Mouse (Mus musculus) lung, embryonic 16.5 days (tissue): ENCODE results near the gene Kif1a. TPM values are rescaled to one million over a fixed set of nuclear protein-coding genes. Genes with fewer than 3 reads are reported as not detected.

ENCODE experiments used
- ATAC-seq: fragments of 200-750 bp; cut with Nextera tagmentation; 2 replicates; pipeline ENCODE4 v1.8.0; 2017; ENCODE audit warnings: low read depth, mild to moderate bottlenecking, moderate library complexity
- H3K27ac ChIP-seq: fragments of 300-500 bp; sonication (generic); 2 replicates; pipeline ENCODE4 v1.5.1; 2014; ENCODE audit warnings: mild to moderate bottlenecking, control low read depth, low read length
- H3K27me3 ChIP-seq: fragments of 300-500 bp; sonication (generic); 2 replicates; pipeline ENCODE4 v1.6.1; 2014; ENCODE audit warnings: low read depth, low read length, mixed read lengths; ENCODE audit not compliant: control insufficient read depth, insufficient read depth
- H3K36me3 ChIP-seq: fragments of 300-500 bp; sonication (generic); 2 replicates; pipeline ENCODE4 v1.6.1; 2014; ENCODE audit warnings: low read length; ENCODE audit not compliant: control insufficient read depth, insufficient read depth
- H3K4me1 ChIP-seq: fragments of 300-500 bp; sonication (generic); replicated peaks from 2 replicates; pipeline ENCODE4 v1.6.1; 2014; ENCODE audit warnings: low read length, mixed read lengths; ENCODE audit not compliant: control insufficient read depth, insufficient read depth
- H3K4me2 ChIP-seq: fragments of 300-500 bp; sonication (generic); 2 replicates; pipeline ENCODE4 v1.6.1; 2014; ENCODE audit warnings: low read depth, low read length, control low read depth
- H3K4me3 ChIP-seq: fragments of 300-500 bp; sonication (generic); 2 replicates; pipeline ENCODE4 v1.5.1; 2014; ENCODE audit warnings: mild to moderate bottlenecking, low read length, control low read depth
- H3K9ac ChIP-seq: fragments of 300-500 bp; sonication (generic); 2 replicates; pipeline ENCODE4 v1.6.1; 2014; ENCODE audit warnings: low read length, control low read depth
- H3K9me3 ChIP-seq: fragments of 300-500 bp; sonication (generic); 2 replicates; pipeline ENCODE4 v1.6.1; 2016; ENCODE audit warnings: low read length; ENCODE audit not compliant: control insufficient read depth
- WGBS: fragments of 180-500 bp; shearing (Covaris S2); extraction: QIAGEN DNeasy Blood & Tissue Kit; methylation state at CpG from one replicate; pipeline ENCODE4 v1.1.7; 2014; 5-methylcytosine and 5-hydroxymethylcytosine counted together
- polyA plus RNA-seq: library from polyadenylated mRNA; unstranded; fragments of >200 nt; fragmentation: Nextera tagmentation; extraction: Ambion mirVana; gene quantifications from 2 replicates; pipeline ENCODE4 v1.2.1, GENCODE M21; 2015

The Kif1a gene
- polyA plus RNA-seq, 1 experiment from 2014 or later: 7.9 TPM

GRCm38 (mm10) chr1:93072279-93072865 lies 29.4 kb downstream of the Kif1a start:
- 78% methylated on average over 2 of the region's 2 CpGs for whole genome bisulfite sequencing
- Histone ChIP-seq H3K36me3 (no peaks in the 10 kb centered on the region), H3K9ac (no peak overlapping the region), H3K27me3 (no peaks in the 10 kb centered on the region), H3K4me2 (no peak overlapping the region), H3K9me3 (no peaks in the 10 kb centered on the region), H3K4me1 (0 out of 2 replicates have a peak, but pooled peaks cover 2% of the 10 kb centered on the region), H3K27ac (no peak overlapping the region), H3K4me3 (no peak overlapping the region)
- no peak for ATAC-seq

DNA sequence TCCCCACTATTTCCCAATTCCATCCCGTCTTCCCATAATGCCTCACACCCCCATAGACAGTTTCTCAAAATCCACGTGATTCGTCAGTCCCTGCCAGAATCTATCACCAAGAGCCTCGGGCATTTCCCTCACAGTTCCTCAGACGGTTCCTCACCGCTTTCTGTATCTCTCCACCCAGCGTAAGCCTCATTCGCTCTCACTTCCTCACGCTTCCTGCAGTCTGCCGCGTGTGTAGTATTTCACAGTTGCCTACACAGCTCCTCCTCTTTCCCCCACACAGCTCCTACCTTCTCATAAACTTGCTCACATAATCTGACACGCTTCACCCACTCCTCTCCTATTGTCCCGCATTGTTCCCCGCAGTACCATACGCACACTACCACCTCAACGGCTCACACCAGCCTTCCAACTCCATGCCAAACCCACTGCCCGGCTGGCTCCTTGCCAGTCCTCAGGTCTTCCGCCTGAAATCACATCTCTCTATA lies 30.2 kb downstream of the Kif1a start:
- WGBS: 62% methylated on average over 18 of the region's 18 CpGs
- no peaks in the 10 kb centered on the region for H3K9me3 ChIP-seq
- H3K27me3 ChIP-seq: no peaks in the 10 kb centered on the region
- H3K9ac ChIP-seq: no peak overlapping the region
- 0 out of 2 replicates have a peak, but pooled peaks cover 2% of the 10 kb centered on the region for H3K4me1 ChIP-seq
- no peak overlapping the region for H3K4me3 ChIP-seq
- H3K36me3 ChIP-seq: no peaks in the 10 kb centered on the region
- H3K4me2 ChIP-seq: peak overlapping the region; percentile 26
- peak; percentile 53 for ATAC-seq
- no peak overlapping the region for H3K27ac ChIP-seq

DNA sequence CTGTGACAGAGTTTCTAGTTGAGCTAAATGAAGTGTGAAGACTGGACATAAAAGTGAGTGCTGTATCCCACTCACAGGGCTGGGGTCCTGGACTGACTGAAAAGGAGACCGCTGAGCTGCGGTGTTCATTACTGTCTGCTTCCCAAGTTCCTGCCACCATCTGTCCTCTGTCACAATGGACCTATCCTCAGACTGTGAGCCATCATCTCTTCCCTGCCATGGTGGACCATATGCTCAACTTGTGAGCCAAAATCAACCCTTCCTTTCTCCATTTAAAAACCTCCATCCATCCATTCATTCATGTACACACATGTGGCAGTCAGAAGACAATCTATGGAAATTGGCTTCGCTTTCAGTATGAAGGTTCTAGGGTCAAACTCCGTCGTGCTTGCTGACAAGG lies 30.9 kb downstream of the Kif1a start:
- H3K4me3 ChIP-seq: no peak overlapping the region
- WGBS: 67% methylated on average over 5 of the region's 5 CpGs
- H3K27me3 ChIP-seq: no peaks in the 10 kb centered on the region
- H3K4me2 ChIP-seq: no peak overlapping the region
- ATAC-seq: no peak
- H3K27ac ChIP-seq: no peak overlapping the region
- H3K4me1 ChIP-seq: 0 out of 2 replicates have a peak, but pooled peaks cover 2% of the 10 kb centered on the region
- no peaks in the 10 kb centered on the region for H3K9me3 ChIP-seq
- H3K9ac ChIP-seq: no peak overlapping the region
- no peaks in the 10 kb centered on the region for H3K36me3 ChIP-seq

- Histone ChIP-seq H3K27me3 (no peaks in the 10 kb centered on the region), H3K9me3 (no peaks in the 10 kb centered on the region), H3K27ac (no peak overlapping the region), H3K36me3 (no peaks in the 10 kb centered on the region), H3K4me2 (no peak overlapping the region), H3K4me1 (peaks cover 10% of the 10 kb centered on the region), H3K4me3 (no peak overlapping the region), H3K9ac (no peak overlapping the region)
- no peak for ATAC-seq
- WGBS: 50% methylated on average over 1 of the region's 1 CpGs
Measured at GRCm38 (mm10) chr1:93068553-93068952, 33.2 kb downstream of the Kif1a start.

DNA sequence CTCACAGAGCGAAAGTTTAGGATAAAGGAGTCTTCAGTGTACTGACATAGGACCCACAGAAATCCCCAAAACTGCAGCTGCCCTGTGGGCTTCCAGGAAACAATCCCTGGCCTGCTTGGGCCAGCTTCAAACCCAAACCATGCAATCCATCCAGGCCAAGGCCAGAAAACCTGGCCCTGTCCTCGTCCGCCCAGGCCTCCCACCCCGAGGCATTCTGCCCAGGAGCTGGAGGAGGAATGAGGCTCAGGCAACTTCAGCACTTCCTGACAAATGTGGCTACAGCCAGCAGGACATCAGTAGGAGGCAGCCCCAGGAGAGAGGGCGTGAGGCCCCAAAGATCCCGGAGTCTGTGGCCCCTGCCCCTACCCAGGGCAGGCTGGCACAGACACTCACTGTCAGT lies 36.1 kb downstream of the Kif1a start:
- Histone ChIP-seq H3K4me2 (no peak overlapping the region), H3K36me3 (no peaks in the 10 kb centered on the region), H3K4me3 (no peak overlapping the region), H3K9ac (no peak overlapping the region), H3K4me1 (peaks cover 14% of the 10 kb centered on the region), H3K27me3 (no peaks in the 10 kb centered on the region), H3K27ac (no peak overlapping the region), H3K9me3 (no peaks in the 10 kb centered on the region)
- whole genome bisulfite sequencing: 69% methylated on average over 6 of the region's 6 CpGs
- no peak for ATAC-seq

- peaks cover 14% of the 10 kb centered on the region for H3K4me1 ChIP-seq
- ATAC-seq: peak; percentile 91
- 23% methylated on average over 5 of the region's 5 CpGs for WGBS
- peak overlapping the region; percentile 83 for H3K27ac ChIP-seq
- H3K36me3 ChIP-seq: no peaks in the 10 kb centered on the region
- H3K27me3 ChIP-seq: no peaks in the 10 kb centered on the region
- H3K9me3 ChIP-seq: no peaks in the 10 kb centered on the region
- H3K9ac ChIP-seq: no peak overlapping the region
- H3K4me3 ChIP-seq: no peak overlapping the region
- H3K4me2 ChIP-seq: no peak overlapping the region
Measured at GRCm38 (mm10) chr1:93063694-93064093, 38.1 kb downstream of the Kif1a start.

DNA sequence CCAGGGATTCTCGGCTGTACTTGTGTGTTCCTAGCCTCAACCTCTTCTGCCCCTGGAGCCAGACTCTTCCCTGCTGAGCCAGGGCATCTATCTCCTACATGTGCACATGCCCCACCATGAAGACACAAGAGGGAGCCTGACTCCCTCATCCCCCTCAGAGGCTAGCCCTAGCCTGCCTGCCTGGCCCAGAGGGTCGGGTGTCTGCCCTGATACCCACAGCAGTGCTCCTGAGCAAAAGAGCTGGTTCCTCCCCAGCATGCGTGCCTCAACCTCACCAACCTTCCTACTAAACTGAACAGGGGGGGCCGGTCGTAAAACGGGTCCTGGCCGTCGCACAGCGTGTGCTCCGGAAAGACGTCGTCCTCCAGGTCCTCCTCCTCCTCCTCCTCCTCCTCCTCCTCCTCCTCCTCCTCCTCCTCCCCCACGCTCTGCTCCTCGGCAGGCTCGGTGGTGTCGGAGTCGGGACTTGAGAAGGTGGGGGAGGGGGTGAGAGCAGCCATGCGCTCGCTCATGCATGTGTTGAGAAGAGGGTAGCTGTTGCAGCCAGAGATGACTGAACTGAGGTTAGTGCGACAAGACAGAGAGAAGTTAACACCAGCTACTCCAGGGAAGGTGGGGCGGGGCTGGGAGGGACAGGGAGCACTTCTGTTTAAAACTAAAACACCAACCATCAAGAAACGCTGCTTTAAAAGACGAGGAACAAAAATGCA lies 50.5 kb downstream of the Kif1a start:
- H3K9me3 ChIP-seq: no peaks in the 10 kb centered on the region
- H3K4me2 ChIP-seq: no peak overlapping the region
- H3K36me3 ChIP-seq: no peaks in the 10 kb centered on the region
- WGBS: 50% methylated on average over 18 of the region's 23 CpGs
- no peak overlapping the region for H3K9ac ChIP-seq
- no peaks in the 10 kb centered on the region for H3K4me1 ChIP-seq
- no peaks in the 10 kb centered on the region for H3K27me3 ChIP-seq
- H3K4me3 ChIP-seq: no peak overlapping the region
- no peak overlapping the region for H3K27ac ChIP-seq
- ATAC-seq: no peak

- Histone ChIP-seq H3K27ac (no peak overlapping the region), H3K27me3 (no peaks in the 10 kb centered on the region), H3K9me3 (no peaks in the 10 kb centered on the region), H3K9ac (no peak overlapping the region), H3K36me3 (no peaks in the 10 kb centered on the region), H3K4me1 (no peaks in the 10 kb centered on the region), H3K4me2 (no peak overlapping the region), H3K4me3 (no peak overlapping the region)
- no peak for ATAC-seq
- whole genome bisulfite sequencing: 79% methylated on average over 3 of the region's 3 CpGs
Measured at GRCm38 (mm10) chr1:93050071-93050470, 51.7 kb downstream of the Kif1a start.

GRCm38 (mm10) chr1:93046153-93046789 lies 55.5 kb downstream of the Kif1a start:
- no peak for ATAC-seq
- WGBS: 78% methylated on average over 10 of the region's 10 CpGs
- no peaks in the 10 kb centered on the region for H3K9me3 ChIP-seq

More at GRCm38 (mm10) chr1:93046153-93046789, 55.5 kb downstream of the Kif1a start:
- Histone ChIP-seq H3K4me2 (no peak overlapping the region), H3K4me3 (no peak overlapping the region), H3K9ac (no peak overlapping the region), H3K4me1 (no peaks in the 10 kb centered on the region), H3K27ac (no peak overlapping the region), H3K36me3 (no peaks in the 10 kb centered on the region), H3K27me3 (no peaks in the 10 kb centered on the region)
